Mouse (Mus musculus) MEL (cell line): ENCODE measurements around the gene Tomm5.

Experiments
- EP300 ChIP-seq, 2 experiments: IDR thresholded peaks; 2 replicates each; pipeline ENCODE4 v1.6.1; 2011; ENCODE audit warnings: improper control_type of control experiment in 2 of 2, low read length in 2 of 2, low read depth in 1 of 2, mild to moderate bottlenecking in 1 of 2
- JUND ChIP-seq: IDR thresholded peaks from 2 replicates; pipeline ENCODE4 v1.6.1; 2011; ENCODE audit warnings: low read depth, mild to moderate bottlenecking, improper control_type of control experiment, low read length
- KAT2A ChIP-seq: conservative IDR thresholded peaks from 2 replicates; pipeline ENCODE4 v1.6.1; 2012; ENCODE audit warnings: low read depth, low read length, improper control_type of control experiment, inconsistent platforms
- POLR2A ChIP-seq, 2 experiments: IDR thresholded peaks; 2 replicates each; pipeline ENCODE4 v1.6.1; 2011 to 2012; ENCODE audit warnings: low read length in 2 of 2, mild to moderate bottlenecking in 2 of 2, control low read depth in 1 of 2, improper control_type of control experiment in 1 of 2, low read depth in 1 of 2, moderate library complexity in 1 of 2; ENCODE audit not compliant: control insufficient read depth in 1 of 2, insufficient read depth in 1 of 2, poor library complexity in 1 of 2
- SIN3A ChIP-seq: IDR thresholded peaks from 2 replicates; pipeline ENCODE4 v1.6.1; 2012; ENCODE audit warnings: low read length, improper control_type of control experiment, inconsistent platforms
- TCF12 ChIP-seq: IDR thresholded peaks from 2 replicates; pipeline ENCODE4 v1.6.1; 2014; ENCODE audit warnings: low read depth, mild to moderate bottlenecking, inconsistent platforms, low read length, improper control_type of control experiment, moderate library complexity
- USF2 ChIP-seq, 2 experiments: IDR thresholded peaks; 2 replicates each; pipeline ENCODE4 v1.6.1; 2011 to 2012; ENCODE audit warnings: improper control_type of control experiment in 2 of 2, low read length in 2 of 2, borderline replicate concordance in 1 of 2, inconsistent platforms in 1 of 2, low read depth in 1 of 2, mild to moderate bottlenecking in 1 of 2; ENCODE audit not compliant: insufficient read depth in 1 of 2

- TF ChIP-seq KAT2A, result no peak
- no peak for TF ChIP-seq SIN3A
- TF ChIP-seq JUND, result no peak
- no peak for TF ChIP-seq TCF12
- no peak for TF ChIP-seq EP300 (IDR thresholded peaks at IDR 0.05; ENCODE audit: low read depth in 1 of 2, low read length in 2 of 2)
- TF ChIP-seq USF2 (IDR thresholded peaks at IDR 0.05; ENCODE audit: borderline replicate concordance in 1 of 2, insufficient read depth in 1 of 2, low read depth in 1 of 2, low read length in 2 of 2), result no peak
- TF ChIP-seq POLR2A (IDR thresholded peaks at IDR 0.05; ENCODE audit: control insufficient read depth in 1 of 2, insufficient read depth in 1 of 2, low read depth in 1 of 2, low read length in 2 of 2, poor library complexity in 1 of 2), result no peak
These were observed 40.2 kb downstream of the Tomm5 start for GRCm38 (mm10) chr4:45067742-45068141.
